Mouse (Mus musculus) erythroblast, embryonic 14.5 days (primary cell): Measurements from ENCODE around the gene Tango6. TPM values are rescaled to one million over a fixed set of nuclear protein-coding genes. Genes with fewer than 3 reads are reported as not detected.

Source experiments
- H3K27me3 ChIP-seq: 2 replicates; pipeline ENCODE4 v1.6.1; 2012; ENCODE audit warnings: inconsistent platforms; ENCODE audit not compliant: control insufficient read depth
- H3K36me3 ChIP-seq: 2 replicates; pipeline ENCODE4 v1.6.1; 2012; ENCODE audit warnings: mild to moderate bottlenecking, inconsistent platforms; ENCODE audit not compliant: control insufficient read depth
- H3K4me1 ChIP-seq: 2 replicates; pipeline ENCODE4 v1.6.1; 2012; ENCODE audit warnings: inconsistent platforms; ENCODE audit not compliant: control insufficient read depth
- H3K4me3 ChIP-seq: replicated peaks from 2 replicates; pipeline ENCODE3; 2012; ENCODE audit warnings: moderate library complexity, mild to moderate bottlenecking, inconsistent platforms
- H3K9me3 ChIP-seq: 2 replicates; pipeline ENCODE4 v1.6.1; 2012; ENCODE audit warnings: low read length, inconsistent platforms, mixed read lengths; ENCODE audit not compliant: control insufficient read depth
- GATA1 ChIP-seq: IDR thresholded peaks from 2 replicates; pipeline ENCODE4 v1.6.1; 2012; ENCODE audit warnings: low read length, inconsistent platforms, mixed read lengths
- TAL1 ChIP-seq: IDR thresholded peaks from 3 replicates; pipeline ENCODE4 v1.6.1; 2012; ENCODE audit warnings: low read length, inconsistent platforms, mixed read lengths
- polyA plus RNA-seq: library from polyadenylated mRNA; stranded (reverse); fragments of >175 nt; gene quantifications from 2 replicates; pipeline ENCODE4 v1.2.3, GENCODE M21; 2012

Tango6 gene
- polyA plus RNA-seq, 1 experiment: 0.05 TPM

DNA sequence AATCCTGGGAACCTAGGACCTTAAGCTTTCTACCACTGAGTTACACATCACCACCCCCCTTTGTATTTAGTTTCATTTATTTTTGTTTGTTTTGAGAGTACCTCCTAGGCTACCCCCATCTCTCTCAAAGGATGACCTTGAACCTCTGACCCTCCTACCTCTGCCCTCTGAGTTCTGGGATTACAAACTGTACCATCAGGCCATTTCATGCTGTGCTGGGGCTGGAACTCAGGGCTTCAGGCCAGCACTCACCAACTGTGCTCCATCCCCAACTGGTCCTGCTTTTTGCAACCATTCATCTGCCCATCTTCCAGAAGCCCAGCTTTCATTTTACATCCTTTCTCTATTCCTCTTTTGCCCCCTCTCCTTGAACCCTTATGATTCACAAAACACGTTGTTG, 81.7 kb downstream of the Tango6 start:
- Histone ChIP-seq H3K27me3 (no peaks in the 10 kb centered on the region), H3K4me3 (no peak overlapping the region), H3K4me1 (no peaks in the 10 kb centered on the region), H3K36me3 (no peaks in the 10 kb centered on the region), H3K9me3 (no peaks in the 10 kb centered on the region)
- TF ChIP-seq TAL1 (no peak), GATA1 (no peak)

- Histone ChIP-seq H3K4me3 (no peak overlapping the region), H3K9me3 (no peaks in the 10 kb centered on the region), H3K27me3 (no peaks in the 10 kb centered on the region), H3K36me3 (no peaks in the 10 kb centered on the region), H3K4me1 (no peaks in the 10 kb centered on the region)
- no peak for TF ChIP-seq TAL1
These were observed 82.7 kb downstream of the Tango6 start for GRCm38 (mm10) chr8:106765570-106765969.

DNA sequence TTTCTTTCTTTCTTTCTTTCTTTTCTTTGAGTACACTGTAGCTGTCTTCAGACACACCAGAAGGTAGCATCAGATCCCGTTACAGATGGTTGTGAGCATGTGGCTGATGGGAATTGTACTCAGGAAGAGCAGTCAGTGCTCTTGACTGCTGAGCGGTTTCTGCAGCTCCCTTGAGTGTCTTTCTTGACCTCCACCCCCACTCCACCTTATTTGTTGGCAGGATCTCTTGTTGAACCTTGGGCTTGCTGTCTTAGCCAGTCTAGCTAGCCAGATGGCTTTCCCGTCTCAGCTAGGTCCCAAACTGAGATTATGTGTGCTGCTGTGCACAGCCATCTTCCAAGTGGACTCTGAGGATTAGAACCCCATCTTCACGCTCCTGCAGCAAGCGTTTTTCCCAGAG, 83.9 kb downstream of the Tango6 start:
- Histone ChIP-seq H3K9me3 (no peaks in the 10 kb centered on the region), H3K4me1 (no peaks in the 10 kb centered on the region), H3K27me3 (no peaks in the 10 kb centered on the region), H3K4me3 (no peak overlapping the region), H3K36me3 (no peaks in the 10 kb centered on the region)
- no peak for TF ChIP-seq TAL1
- TF ChIP-seq GATA1: no peak

GRCm38 (mm10) chr8:106769147-106769805, 86.4 kb downstream of the Tango6 start:
- Histone ChIP-seq H3K4me1 (no peaks in the 10 kb centered on the region), H3K27me3 (no peaks in the 10 kb centered on the region), H3K4me3 (no peak overlapping the region), H3K9me3 (no peaks in the 10 kb centered on the region), H3K36me3 (no peaks in the 10 kb centered on the region)
- TF ChIP-seq TAL1 (no peak), GATA1 (no peak)

DNA sequence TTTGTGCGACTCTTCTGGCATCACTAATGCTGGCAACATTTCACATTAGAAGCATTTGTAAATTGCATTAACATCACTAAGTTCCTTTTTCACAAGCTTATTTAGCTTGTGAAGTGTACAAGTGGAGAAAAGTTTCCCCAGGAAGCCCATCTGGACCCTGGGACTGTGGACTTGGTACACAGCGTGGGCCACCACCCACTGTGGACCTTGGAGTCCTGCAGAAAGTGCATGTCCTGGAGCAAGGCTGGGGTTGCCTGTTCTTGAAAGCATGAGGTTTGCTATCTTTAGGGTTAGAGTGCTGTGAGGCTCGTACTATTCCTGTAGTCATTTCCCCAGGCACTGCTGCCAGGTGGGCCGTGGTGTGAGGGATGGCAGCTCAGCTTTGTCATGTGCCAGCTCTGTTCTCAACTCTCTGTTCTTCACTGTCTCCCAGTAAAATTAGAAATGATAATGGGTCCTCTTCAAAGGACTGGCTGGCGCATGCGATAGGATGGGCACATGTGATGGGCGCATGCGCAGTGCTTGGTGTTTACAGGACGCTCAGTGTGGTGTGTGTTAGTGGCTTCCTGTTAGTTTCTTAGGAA, 87.8 kb downstream of the Tango6 start:
- no peaks in the 10 kb centered on the region for H3K4me1 ChIP-seq
- TF ChIP-seq TAL1: no peak
- no peak overlapping the region for H3K4me3 ChIP-seq
- no peaks in the 10 kb centered on the region for H3K27me3 ChIP-seq
- no peaks in the 10 kb centered on the region for H3K36me3 ChIP-seq
- H3K9me3 ChIP-seq: no peaks in the 10 kb centered on the region

DNA sequence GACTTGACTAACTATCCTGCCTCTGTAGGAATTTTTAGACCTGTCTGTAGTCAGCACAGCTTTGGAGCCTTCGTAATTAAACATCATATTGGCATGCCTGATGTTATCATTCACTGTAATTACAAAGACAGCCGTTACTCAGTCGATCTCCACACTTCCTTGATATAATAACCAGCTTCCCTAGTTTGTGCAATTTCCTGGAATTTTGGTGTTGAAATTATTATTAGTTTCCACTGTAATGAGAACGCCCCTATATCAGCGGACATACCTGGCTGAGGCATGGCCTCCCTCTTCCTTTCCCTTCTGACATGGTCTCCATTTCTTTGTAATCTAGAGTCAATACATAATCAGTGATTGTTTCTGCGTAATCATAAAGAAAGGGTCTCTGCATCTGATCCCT, 89.2 kb downstream of the Tango6 start:
- TF ChIP-seq TAL1 (no peak), GATA1 (no peak)
- Histone ChIP-seq H3K4me3 (no peak overlapping the region), H3K36me3 (no peaks in the 10 kb centered on the region), H3K4me1 (no peaks in the 10 kb centered on the region), H3K9me3 (no peaks in the 10 kb centered on the region), H3K27me3 (no peaks in the 10 kb centered on the region)

- Histone ChIP-seq H3K9me3 (no peaks in the 10 kb centered on the region), H3K27me3 (no peaks in the 10 kb centered on the region)
These were observed 89.6 kb downstream of the Tango6 start for GRCm38 (mm10) chr8:106772501-106772900.

DNA sequence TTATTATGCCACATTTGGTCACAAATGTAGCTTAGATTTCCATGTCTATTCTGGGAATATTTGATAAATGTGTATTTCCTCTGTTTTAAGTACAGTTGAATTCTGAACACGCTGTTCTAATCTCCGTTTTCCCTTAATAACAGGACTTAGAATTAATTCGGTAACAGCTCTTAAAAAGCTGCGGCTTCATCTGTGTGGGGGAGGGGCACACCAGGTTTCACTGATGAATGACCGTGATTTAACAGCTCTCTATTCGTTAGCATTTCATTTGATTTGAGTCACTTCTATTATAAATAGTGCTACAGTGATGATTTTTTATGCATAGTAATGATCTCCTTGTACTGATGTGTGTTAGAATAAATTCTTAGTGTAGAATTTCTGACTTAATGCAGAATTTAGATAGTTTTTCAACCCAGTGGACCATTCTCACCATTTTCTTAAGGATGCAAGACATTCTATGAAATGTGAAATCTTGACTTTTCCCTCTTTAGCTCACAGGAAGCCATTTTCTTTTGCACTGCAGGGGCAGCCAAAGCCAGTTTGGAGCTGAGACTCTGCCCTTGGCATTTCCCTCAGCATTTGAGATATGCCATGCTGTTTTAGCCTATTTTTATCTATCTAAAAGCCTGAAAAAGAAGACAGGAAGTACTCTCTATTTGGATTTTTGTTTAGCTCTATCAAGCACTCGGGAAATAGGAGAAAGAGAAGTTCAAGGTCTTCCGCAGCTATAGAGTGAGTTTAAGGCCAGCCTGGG, 91.9 kb downstream of the Tango6 start:
- TF ChIP-seq TAL1: no peak
- H3K36me3 ChIP-seq: no peaks in the 10 kb centered on the region
- no peaks in the 10 kb centered on the region for H3K27me3 ChIP-seq
- H3K9me3 ChIP-seq: no peaks in the 10 kb centered on the region
- H3K4me1 ChIP-seq: no peaks in the 10 kb centered on the region
- H3K4me3 ChIP-seq: no peak overlapping the region

More at GRCm38 (mm10) chr8:106772501-106772900, 89.6 kb downstream of the Tango6 start:
- no peaks in the 10 kb centered on the region for H3K36me3 ChIP-seq
- no peaks in the 10 kb centered on the region for H3K4me1 ChIP-seq
- no peak for TF ChIP-seq GATA1
- no peak for TF ChIP-seq TAL1
- H3K4me3 ChIP-seq: no peak overlapping the region

- H3K36me3 ChIP-seq: no peaks in the 10 kb centered on the region
- H3K9me3 ChIP-seq: no peaks in the 10 kb centered on the region
- H3K4me1 ChIP-seq: no peaks in the 10 kb centered on the region
- TF ChIP-seq TAL1: no peak
- no peak for TF ChIP-seq GATA1
- no peak overlapping the region for H3K4me3 ChIP-seq
- no peaks in the 10 kb centered on the region for H3K27me3 ChIP-seq
These were observed 106.8 kb downstream of the Tango6 start for GRCm38 (mm10) chr8:106789623-106790022.
